Mouse (Mus musculus) stomach, embryonic 16.5 days (tissue): ENCODE results near the gene Nek3. TPM values are rescaled to one million over a fixed set of nuclear protein-coding genes. Genes with fewer than 3 reads are reported as not detected.

Source experiments
- ATAC-seq: fragments of 200-750 bp; cut with Nextera tagmentation; 2 replicates; pipeline ENCODE4 v1.8.0; 2017; ENCODE audit warnings: moderate number of reproducible peaks, moderate TSS enrichment; ENCODE audit not compliant: insufficient read depth, low FRiP score
- H3K27ac ChIP-seq: fragments of 300-500 bp; sonication (generic); 2 replicates; pipeline ENCODE4 v1.5.1; 2014; ENCODE audit warnings: low read length
- H3K27me3 ChIP-seq: fragments of 300-500 bp; sonication (generic); 2 replicates; pipeline ENCODE4 v1.6.1; 2014; ENCODE audit warnings: low read length, control low read depth, mixed read lengths; ENCODE audit not compliant: control insufficient read depth, insufficient read depth
- H3K36me3 ChIP-seq: fragments of 300-500 bp; sonication (generic); 2 replicates; pipeline ENCODE4 v1.6.1; 2014; ENCODE audit warnings: low read length; ENCODE audit not compliant: control insufficient read depth, insufficient read depth
- H3K4me1 ChIP-seq: fragments of 300-500 bp; sonication (generic); 2 replicates; pipeline ENCODE4 v1.6.1; 2014; ENCODE audit warnings: low read length, control low read depth, mixed read lengths; ENCODE audit not compliant: control insufficient read depth, insufficient read depth
- H3K4me2 ChIP-seq: fragments of 300-500 bp; sonication (generic); 2 replicates; pipeline ENCODE4 v1.6.1; 2014; ENCODE audit warnings: low read depth, low read length, mixed read lengths
- H3K4me3 ChIP-seq: fragments of 300-500 bp; sonication (generic); replicated peaks from 2 replicates; pipeline ENCODE4 v1.5.1; 2014; ENCODE audit warnings: mild to moderate bottlenecking, low read length
- H3K9ac ChIP-seq: fragments of 300-500 bp; sonication (generic); 2 replicates; pipeline ENCODE4 v1.6.1; 2014; ENCODE audit warnings: low read length
- H3K9me3 ChIP-seq: fragments of 300-500 bp; sonication (generic); replicated peaks from 2 replicates; pipeline ENCODE4 v1.6.1; 2016; ENCODE audit warnings: low read length, control low read depth; ENCODE audit not compliant: control insufficient read depth
- WGBS: fragments of 180-500 bp; shearing (Covaris S2); extraction: QIAGEN DNeasy Blood & Tissue Kit; methylation state at CpG from one replicate; pipeline ENCODE4 v1.1.7; 2014; 5-methylcytosine and 5-hydroxymethylcytosine counted together
- polyA plus RNA-seq: library from polyadenylated mRNA; unstranded; fragments of >200 nt; fragmentation: Nextera tagmentation; extraction: Ambion mirVana; gene quantifications from 2 replicates; pipeline ENCODE4 v1.2.1, GENCODE M21; 2015

The Nek3 gene
- polyA plus RNA-seq, 1 experiment from 2014 or later, result 3.6 TPM

- Histone ChIP-seq H3K4me2 (no peak overlapping the region), H3K27me3 (no peaks in the 10 kb centered on the region), H3K4me1 (peaks cover 3% of the 10 kb centered on the region; the same call in 1 of the 2 replicates), H3K4me3 (no peak overlapping the region), H3K36me3 (0 out of 2 replicates have a peak, but pooled peaks cover under 1% of the 10 kb centered on the region), H3K27ac (no peak overlapping the region), H3K9ac (no peak overlapping the region), H3K9me3 (no peaks in the 10 kb centered on the region)
- no peak; the same call in 1 of the 2 replicates for ATAC-seq
- WGBS, result 87% methylated on average over 7 of the region's 7 CpGs
These were observed 32.0 kb downstream of the Nek3 start for GRCm38 (mm10) chr8:22134078-22134749.

- Histone ChIP-seq H3K9ac (no peak overlapping the region), H3K36me3 (0 out of 2 replicates have a peak, but pooled peaks cover 2% of the 10 kb centered on the region), H3K4me2 (no peak overlapping the region), H3K9me3 (no peaks in the 10 kb centered on the region), H3K4me3 (no peak overlapping the region), H3K4me1 (peaks cover 3% of the 10 kb centered on the region; the same call in 1 of the 2 replicates), H3K27ac (no peak overlapping the region), H3K27me3 (no peaks in the 10 kb centered on the region)
- peak; percentile 68; the same call in 1 of the 2 replicates for ATAC-seq
- 49% methylated on average over 12 of the region's 12 CpGs for WGBS
These were observed 34.2 kb downstream of the Nek3 start for GRCm38 (mm10) chr8:22132062-22132461.

- H3K9me3 ChIP-seq, result no peaks in the 10 kb centered on the region
- peak within 1 kb of the TSS; percentile 59 for H3K4me3 ChIP-seq
- peak within 1 kb of the TSS; percentile 86 for H3K4me2 ChIP-seq
- 0 out of 2 replicates have a peak, but pooled peaks cover 2% of the 10 kb centered on the region for H3K36me3 ChIP-seq
- H3K4me1 ChIP-seq, result no peaks in the 10 kb centered on the region
- 3% methylated on average over 29 of the region's 29 CpGs for WGBS
- peak within 1 kb of the TSS; percentile 65 for H3K9ac ChIP-seq
- no peaks in the 10 kb centered on the region for H3K27me3 ChIP-seq
- ATAC-seq, result peak; percentile 69
- no peak within 1 kb of the TSS for H3K27ac ChIP-seq
These were observed 41.7 kb downstream of the Nek3 start, which contains the start of gene Nek5 for GRCm38 (mm10) chr8:22124220-22125152. TSS of gene Nek5 (minus strand) at chr8:22125053.

GRCm38 (mm10) chr8:22107020-22107419 is 59.2 kb downstream of the Nek3 start:
- no peak for ATAC-seq
- H3K36me3 ChIP-seq, result no peaks in the 10 kb centered on the region
- 71% methylated on average over 4 of the region's 4 CpGs for WGBS

GRCm38 (mm10) chr8:22091568-22091967 is 74.7 kb downstream of the Nek3 start:
- H3K9me3 ChIP-seq, result no peaks in the 10 kb centered on the region
- ATAC-seq, result no peak
- H3K4me2 ChIP-seq, result no peak overlapping the region
- no peak overlapping the region for H3K27ac ChIP-seq
- 47% methylated on average over 8 of the region's 8 CpGs for WGBS
- H3K36me3 ChIP-seq, result no peaks in the 10 kb centered on the region
- H3K27me3 ChIP-seq, result no peaks in the 10 kb centered on the region
- no peak overlapping the region for H3K4me3 ChIP-seq
- H3K9ac ChIP-seq, result no peak overlapping the region
- H3K4me1 ChIP-seq, result no peaks in the 10 kb centered on the region

More at GRCm38 (mm10) chr8:22107020-22107419, 59.2 kb downstream of the Nek3 start:
- Histone ChIP-seq H3K27ac (no peak overlapping the region), H3K4me3 (no peak overlapping the region), H3K4me1 (no peaks in the 10 kb centered on the region), H3K9me3 (no peaks in the 10 kb centered on the region), H3K4me2 (no peak overlapping the region), H3K27me3 (no peaks in the 10 kb centered on the region), H3K9ac (no peak overlapping the region)

- no peaks in the 10 kb centered on the region for H3K36me3 ChIP-seq
- no peak for ATAC-seq
- WGBS, result 97% methylated on average over 4 of the region's 4 CpGs
- H3K4me3 ChIP-seq, result no peak overlapping the region
- H3K9me3 ChIP-seq, result no peaks in the 10 kb centered on the region
- no peak overlapping the region for H3K4me2 ChIP-seq
- H3K27me3 ChIP-seq, result no peaks in the 10 kb centered on the region
- no peaks in the 10 kb centered on the region for H3K4me1 ChIP-seq
- no peak overlapping the region for H3K9ac ChIP-seq
- H3K27ac ChIP-seq, result no peak overlapping the region
These were observed 77.0 kb downstream of the Nek3 start for GRCm38 (mm10) chr8:22089226-22089625.

- WGBS, result 79% methylated on average over 9 of the region's 9 CpGs
- no peak for ATAC-seq
These were observed 86.8 kb downstream of the Nek3 start for GRCm38 (mm10) chr8:22079313-22080007.

More at GRCm38 (mm10) chr8:22079313-22080007, 86.8 kb downstream of the Nek3 start:
- Histone ChIP-seq H3K4me2 (no peak overlapping the region), H3K9ac (no peak overlapping the region), H3K36me3 (no peaks in the 10 kb centered on the region), H3K9me3 (no peaks in the 10 kb centered on the region), H3K27me3 (no peaks in the 10 kb centered on the region), H3K4me1 (no peaks in the 10 kb centered on the region), H3K4me3 (no peak overlapping the region), H3K27ac (no peak overlapping the region)
